Mouse (Mus musculus): ENCODE measurements around the gene Vav2.

- TF ChIP-seq CTCF (IDR thresholded peaks at IDR 0.05; ENCODE audit: control insufficient read depth, insufficient read depth, low read length) (no peak), POLR2A (IDR thresholded peaks at IDR 0.05; ENCODE audit: borderline replicate concordance, control insufficient read depth, low read depth, low read length) (no peak)
Measured at GRCm38 (mm10) chr2:27404375-27405093, 22.3 kb downstream of the Vav2 start.

Measured in bone marrow, adult 2 months (tissue).